Mouse (Mus musculus): Measurements from ENCODE around the gene Wdr18.

Gene Wdr18

GRCm38 (mm10) chr10:80001945-80002344, 42.0 kb downstream of the Wdr18 start:
- DNase-seq, result no peak

- DNase-seq, result no peak
These were observed 42.9 kb downstream of the Wdr18 start for GRCm38 (mm10) chr10:80002829-80003228.

DNA sequence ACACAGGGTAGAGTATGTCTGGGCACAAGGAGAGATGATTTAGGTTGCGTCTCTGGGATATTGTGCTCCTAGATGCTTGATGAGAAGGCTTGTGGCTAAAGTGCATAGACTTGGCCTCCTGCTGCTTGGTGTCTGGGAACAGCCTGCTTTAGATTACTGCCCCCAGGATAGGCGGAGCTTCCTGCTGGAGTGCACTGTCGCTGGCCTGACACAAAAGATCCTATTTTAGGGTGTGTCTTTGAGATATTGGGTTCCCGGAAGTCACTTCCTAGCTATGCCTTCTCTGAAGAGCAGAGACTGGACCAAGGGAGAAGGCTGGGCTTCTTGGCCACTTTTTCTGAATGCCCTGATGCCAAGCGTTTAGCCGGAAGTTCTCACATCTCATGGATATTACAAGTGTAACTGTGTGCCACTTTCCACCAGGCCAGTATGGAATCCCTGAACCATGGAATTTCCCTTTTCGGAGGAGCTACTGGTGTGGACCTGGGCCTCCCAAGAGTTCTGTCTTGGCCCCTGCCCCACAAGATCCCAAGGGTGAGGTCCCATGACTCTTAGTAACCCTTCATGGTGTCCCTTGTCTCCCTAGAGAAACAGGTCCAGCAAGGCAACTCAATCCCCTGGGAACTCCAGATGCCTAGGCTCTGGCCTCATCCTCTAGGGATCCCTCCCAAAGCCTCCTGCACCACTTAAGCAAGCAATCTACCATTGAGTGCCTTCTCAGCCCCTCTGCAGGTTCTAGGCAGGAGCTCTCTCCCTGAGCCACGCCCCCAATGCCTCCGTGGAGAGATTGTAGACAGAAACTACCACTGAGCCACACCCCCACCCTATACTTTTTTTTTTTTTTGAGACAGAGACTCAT, 43.7 kb downstream of the Wdr18 start:
- no peak for DNase-seq

DNA sequence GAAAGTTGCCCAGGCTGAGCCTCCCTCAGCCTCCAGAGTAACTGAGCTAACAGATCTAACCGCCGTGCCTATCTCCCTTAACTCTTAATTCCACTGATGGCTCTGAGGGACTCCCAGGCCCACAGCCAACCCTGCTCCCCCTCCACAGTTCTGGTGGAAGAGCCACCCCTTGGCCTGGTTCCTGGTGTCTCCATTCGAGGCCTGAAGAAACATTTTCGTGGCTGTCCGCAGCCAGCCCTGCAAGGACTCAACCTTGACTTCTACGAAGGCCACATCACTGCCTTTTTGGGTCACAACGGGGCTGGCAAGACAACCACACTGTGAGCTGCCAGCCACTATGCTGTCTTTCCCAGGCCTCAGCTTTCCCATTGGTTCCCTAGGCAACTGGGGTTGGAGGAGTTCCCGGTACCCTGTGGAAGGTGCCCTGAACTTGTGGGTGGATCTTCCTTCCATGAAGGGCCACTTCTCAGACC, 44.3 kb downstream of the Wdr18 start:
- no peak for DNase-seq

DNA sequence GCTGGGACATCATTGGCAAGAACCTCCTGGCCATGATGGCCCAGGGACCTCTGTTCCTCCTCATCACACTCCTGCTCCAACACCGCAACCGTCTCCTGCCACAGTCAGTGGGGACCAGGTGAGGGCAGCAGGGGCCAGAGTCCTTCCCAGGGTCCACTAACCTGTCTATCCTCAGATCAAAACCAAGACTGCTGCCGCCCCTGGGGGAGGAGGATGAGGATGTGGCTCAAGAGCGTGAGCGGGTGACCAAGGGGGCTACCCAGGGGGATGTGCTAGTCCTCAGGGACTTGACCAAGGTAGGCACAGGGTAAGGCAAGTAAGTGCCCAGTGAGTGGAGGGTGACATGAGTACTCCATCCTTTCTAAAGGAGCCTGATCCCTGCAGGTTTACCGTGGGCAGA, 51.8 kb downstream of the Wdr18 start:
- DNase-seq, result no peak

DNA sequence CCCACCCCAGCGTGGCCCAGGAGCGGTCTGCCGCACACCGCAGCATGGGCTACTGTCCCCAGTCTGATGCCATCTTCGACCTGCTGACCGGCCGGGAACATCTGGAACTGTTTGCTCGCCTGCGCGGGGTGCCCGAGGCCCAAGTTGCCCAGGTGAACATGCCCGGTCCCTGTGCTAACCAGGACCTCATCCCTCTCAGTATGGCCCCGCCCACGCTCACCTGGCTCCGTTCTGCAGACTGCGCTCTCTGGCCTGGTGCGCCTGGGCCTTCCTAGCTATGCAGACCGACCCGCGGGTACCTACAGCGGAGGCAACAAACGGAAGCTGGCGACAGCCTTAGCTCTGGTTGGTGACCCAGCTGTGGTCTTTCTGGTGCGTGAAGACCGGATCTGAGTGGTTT, 53.7 kb downstream of the Wdr18 start:
- DNase-seq, result no peak

DNA sequence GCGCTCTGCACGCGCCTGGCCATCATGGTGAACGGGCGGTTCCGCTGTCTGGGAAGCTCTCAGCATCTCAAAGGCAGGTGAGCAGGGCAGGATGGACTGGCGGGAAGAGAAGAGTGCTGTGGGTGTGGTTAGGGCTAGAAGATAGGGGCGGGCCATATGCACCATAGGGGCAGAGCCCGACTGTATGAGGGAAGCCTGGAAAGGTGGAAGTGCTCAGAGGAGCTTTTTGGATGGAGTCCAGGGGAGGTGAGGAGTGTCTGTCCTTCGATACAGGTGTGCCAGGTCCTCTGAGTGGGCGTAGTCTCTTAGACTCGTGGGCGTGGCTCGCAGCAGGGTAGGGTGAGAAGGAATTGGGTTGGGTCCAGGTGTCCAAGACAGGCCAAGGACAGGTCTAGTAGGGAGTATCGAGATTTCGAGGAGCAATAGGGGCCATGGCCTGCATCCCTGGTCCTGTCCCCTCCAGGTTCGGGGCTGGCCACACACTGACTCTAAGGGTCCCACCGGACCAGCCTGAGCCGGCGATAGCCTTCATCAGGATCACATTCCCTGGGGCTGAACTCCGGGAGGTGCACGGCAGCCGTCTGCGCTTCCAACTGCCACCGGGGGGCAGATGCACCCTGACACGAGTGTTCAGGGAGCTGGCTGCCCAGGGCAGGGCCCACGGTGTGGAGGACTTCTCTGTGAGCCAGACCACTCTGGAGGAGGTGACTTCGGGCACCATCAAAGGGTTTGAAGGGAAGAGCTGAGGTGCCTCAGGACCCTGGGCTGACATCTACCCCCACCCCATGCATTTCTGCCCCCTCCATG, 54.7 kb downstream of the Wdr18 start:
- no peak for DNase-seq

DNA sequence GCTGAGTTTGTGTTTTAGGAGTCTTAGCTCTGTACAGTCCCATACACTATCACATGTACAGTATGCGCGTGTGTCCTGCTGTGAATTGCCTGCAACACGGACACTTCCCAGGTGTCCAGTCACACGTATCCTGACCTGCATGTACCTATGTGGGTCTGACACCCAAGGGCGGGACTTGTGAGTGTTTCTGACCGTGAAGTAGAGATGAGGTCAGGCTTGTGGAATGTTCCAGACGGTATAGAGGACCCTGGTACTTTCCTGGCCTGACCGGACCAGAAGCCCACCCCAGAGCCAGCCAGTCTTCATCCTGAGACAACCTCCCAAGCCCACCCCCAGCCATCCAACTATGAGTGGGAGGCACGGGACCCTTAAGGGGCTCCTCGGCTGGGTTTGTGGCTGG, 55.6 kb downstream of the Wdr18 start:
- no peak for DNase-seq

- no peak for DNase-seq
These were observed 56.6 kb downstream of the Wdr18 start, which contains the start of gene Arhgap45 for GRCm38 (mm10) chr10:80016511-80016910. Gene Arhgap45, plus strand, starts transcription at chr10:80016653.

GRCm38 (mm10) chr10:80016931-80017330, 57.0 kb downstream of the Wdr18 start:
- DNase-seq, result no peak

DNA sequence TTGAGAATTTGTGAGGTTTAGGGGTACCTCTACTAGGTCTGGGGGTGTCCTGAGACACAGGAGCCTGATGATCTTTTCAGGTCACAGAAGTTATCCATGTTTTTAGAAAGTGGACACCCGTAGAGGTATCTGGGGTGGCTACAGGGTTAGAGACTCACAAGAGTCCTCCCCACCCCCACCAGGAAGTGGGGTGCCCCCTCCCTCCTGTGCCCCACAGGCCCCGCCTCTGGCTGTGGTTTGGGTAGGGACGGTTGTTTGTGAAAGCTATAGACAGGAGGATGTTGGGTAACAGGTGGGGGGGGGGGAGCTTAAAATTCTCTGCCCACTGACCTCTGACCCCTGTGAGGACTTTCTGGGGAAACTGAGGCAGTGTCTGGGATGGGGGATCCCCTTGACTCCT, 57.4 kb downstream of the Wdr18 start:
- no peak for DNase-seq

DNA sequence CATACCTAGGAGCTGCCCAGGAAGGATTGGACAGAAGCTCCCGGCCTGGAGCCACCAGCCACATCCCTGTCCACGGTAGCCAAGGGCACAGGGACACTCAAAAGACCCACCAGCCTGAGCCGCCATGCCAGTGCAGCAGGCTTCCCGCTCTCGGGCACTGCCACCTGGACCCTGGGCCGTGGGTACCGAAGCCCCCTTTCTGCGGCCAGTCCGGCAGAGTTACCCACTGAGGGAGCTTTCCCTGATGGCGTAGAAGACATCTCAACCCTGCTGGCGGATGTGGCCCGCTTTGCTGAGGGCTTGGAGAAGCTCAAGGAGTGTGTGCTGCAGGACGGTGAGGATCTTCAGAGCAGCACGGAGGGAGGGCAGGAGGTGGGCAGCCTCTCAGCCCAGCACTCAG, 57.8 kb downstream of the Wdr18 start:
- DNase-seq, result no peak

GRCm38 (mm10) chr10:80018739-80019297, 58.9 kb downstream of the Wdr18 start:
- DNase-seq, result no peak

DNA sequence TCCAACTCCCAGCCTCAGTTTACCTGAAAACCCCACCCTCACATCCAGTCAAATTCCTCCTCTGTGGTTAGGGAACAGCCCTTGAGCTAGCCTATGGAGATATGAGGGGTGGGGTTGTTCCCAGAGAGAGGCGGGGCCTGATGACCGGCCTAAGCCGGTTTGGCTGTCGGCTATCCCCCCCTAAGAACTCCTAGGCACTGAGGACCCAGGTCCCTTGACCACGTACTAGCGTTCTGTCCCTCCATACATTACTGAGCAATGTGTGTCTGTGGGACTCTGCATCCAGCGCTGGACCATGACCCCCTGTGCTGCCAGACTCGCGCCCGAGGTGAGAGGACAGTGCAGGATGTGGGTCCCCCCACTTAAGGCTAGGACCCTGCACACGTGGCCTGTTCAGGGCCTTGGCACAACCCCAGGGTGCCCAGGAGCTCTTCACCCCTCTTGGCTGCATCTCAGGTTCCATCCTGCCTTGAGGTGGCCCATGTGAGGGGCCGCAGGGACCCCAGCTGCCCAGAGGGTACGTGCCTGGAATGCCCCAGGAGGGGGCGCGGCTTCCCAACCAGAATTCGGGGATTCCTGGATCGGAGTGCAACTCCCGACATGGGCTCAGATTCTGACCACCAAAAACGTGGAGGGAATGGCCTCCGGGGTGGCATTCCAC, 59.6 kb downstream of the Wdr18 start:
- DNase-seq, result no peak
